8 mouse cellular contexts compared by ENCODE assay signal in genomic region chr9:63398611-63399462, GRCm38 (mm10). TPM values are rescaled to one million over a fixed set of nuclear protein-coding genes. Genes with fewer than 3 reads are reported as not detected.
A peak's percentile ranks its signal among the peaks of the same experiment; 100 is the strongest.
DNase-seq lines count a peak whose midpoint lies in the region; ATAC-seq and TF ChIP-seq lines count a peak whose summit lies in the region.

Gene 2300009A05Rik, minus strand, starts transcription at chr9:63399246.

- DNase-seq in A20 (ENCODE audit: low read depth, low spot score): peak; percentile 96
- peak; percentile 97 for DNase-seq in heart, embryonic 10.5 days (ENCODE audit: low spot score)
- peak; percentile 87 for DNase-seq in liver, adult 2 months (ENCODE audit: extremely low read depth, low read depth, low spot score)
- DNase-seq in splenic B cell, adult 2 months (ENCODE audit: low read depth, low spot score): peak; percentile 97

- peak; percentile 65; the same call in 1 of the 2 replicates for TF ChIP-seq POLR2A in bone marrow macrophage, adult 2 months (IDR thresholded peaks at IDR 0.05; ENCODE audit: borderline replicate concordance, low read depth, low read length)
- peak; percentile 87 for TF ChIP-seq POLR2A in embryonic fibroblast, embryonic 13.5 days (IDR thresholded peaks at IDR 0.05; ENCODE audit: low read depth, low read length)
- TF ChIP-seq POLR2A in liver, adult 2 months (IDR thresholded peaks at IDR 0.05; ENCODE audit: extremely low read depth, insufficient read depth, low read length): peak; percentile 36; the same call in 1 of the 2 replicates
- peak; percentile 89 for TF ChIP-seq POLR2A in myocyte (IDR thresholded peaks at IDR 0.05; ENCODE audit: insufficient read length, low read depth)

- peak; percentile 99 for ATAC-seq in kidney, embryonic 16.5 days (ENCODE audit: low FRiP score, low TSS enrichment)

- H3ac ChIP-seq in myocyte (ENCODE audit: control insufficient read depth, insufficient read length): peak within 1 kb of the TSS; percentile 73

- peak within 1 kb of the TSS; percentile 93 for H3K27ac ChIP-seq in bone marrow macrophage, adult 2 months (ENCODE audit: insufficient read depth, low read depth, low read length)
- H3K27ac ChIP-seq in embryonic fibroblast, embryonic 13.5 days (ENCODE audit: insufficient read depth, low read length): peak within 1 kb of the TSS; percentile 32
- H3K27ac ChIP-seq in heart, embryonic 10.5 days: peak within 1 kb of the TSS; percentile 95
- peak within 1 kb of the TSS; percentile 91 for H3K27ac ChIP-seq in kidney, embryonic 16.5 days (ENCODE audit: low read length)
- peak within 1 kb of the TSS; percentile 84 for H3K27ac ChIP-seq in liver, adult 2 months (replicated peaks; ENCODE audit: insufficient read depth, low read depth, low read length)

- H3K4me1 ChIP-seq in bone marrow macrophage, adult 2 months (ENCODE audit: control insufficient read depth, insufficient read depth, low read length): 0 out of 2 replicates have a peak, but pooled peaks cover 3% of the 10 kb centered on the region
- H3K4me1 ChIP-seq in embryonic fibroblast, embryonic 13.5 days (ENCODE audit: control insufficient read depth, insufficient read depth, low read length): no peaks in the 10 kb centered on the region
- peaks cover 21% of the 10 kb centered on the region for H3K4me1 ChIP-seq in heart, embryonic 10.5 days
- H3K4me1 ChIP-seq in kidney, embryonic 16.5 days (ENCODE audit: insufficient read depth, low read length): peaks cover 9% of the 10 kb centered on the region
- H3K4me1 ChIP-seq in liver, adult 2 months (ENCODE audit: control insufficient read depth, insufficient read depth, low read length): peaks cover 8% of the 10 kb centered on the region

- H3K9ac ChIP-seq in kidney, embryonic 16.5 days (replicated peaks; ENCODE audit: low read length): peak within 1 kb of the TSS; percentile 92
- peak within 1 kb of the TSS; percentile 82 for H3K9ac ChIP-seq in liver, adult 2 months (ENCODE audit: low read depth, low read length)

- no peaks in the 10 kb centered on the region for H3K9me3 ChIP-seq in heart, embryonic 10.5 days
- H3K9me3 ChIP-seq in kidney, embryonic 16.5 days (ENCODE audit: low read length): no peaks in the 10 kb centered on the region

- WGBS in heart, embryonic 10.5 days: under 1% methylated on average over 74 of the region's 74 CpGs
- WGBS in kidney, embryonic 16.5 days: under 1% methylated on average over 66 of the region's 74 CpGs
- under 1% methylated on average over 73 of the region's 74 CpGs for WGBS in liver, adult 2 months

- H3K4me3 ChIP-seq in bone marrow macrophage, adult 2 months (ENCODE audit: insufficient read depth, low read length): peak within 1 kb of the TSS; percentile 100
- peak within 1 kb of the TSS; percentile 96 for H3K4me3 ChIP-seq in embryonic fibroblast, embryonic 13.5 days (ENCODE audit: insufficient read depth, low read length)
- H3K4me3 ChIP-seq in heart, embryonic 10.5 days: peak within 1 kb of the TSS; percentile 86
- H3K4me3 ChIP-seq in kidney, embryonic 16.5 days (ENCODE audit: low read length): peak within 1 kb of the TSS; percentile 76
- H3K4me3 ChIP-seq in liver, adult 2 months (ENCODE audit: insufficient read depth, low read depth, low read length): peak within 1 kb of the TSS; percentile 70
- H3K4me3 ChIP-seq in myocyte: peak within 1 kb of the TSS; percentile 76

- H3K79me2 ChIP-seq in liver, adult 2 months (ENCODE audit: control insufficient read depth, insufficient read depth, low read length): peaks cover 3% of the 10 kb centered on the region; the same call in 1 of the 2 replicates
- H3K79me2 ChIP-seq in myocyte (ENCODE audit: control insufficient read depth, insufficient read depth): peaks cover 36% of the 10 kb centered on the region

- H3K4me2 ChIP-seq in kidney, embryonic 16.5 days (replicated peaks; ENCODE audit: low read depth, low read length): peak within 1 kb of the TSS; percentile 95
- H3K4me2 ChIP-seq in myocyte (ENCODE audit: low read depth): peak within 1 kb of the TSS; percentile 84

- TF ChIP-seq CTCF in bone marrow macrophage, adult 2 months (IDR thresholded peaks at IDR 0.05; ENCODE audit: low read depth, low read length): no peak
- no peak for TF ChIP-seq CTCF in embryonic fibroblast, embryonic 13.5 days (IDR thresholded peaks at IDR 0.05; ENCODE audit: borderline replicate concordance, insufficient read depth, low read length)
- TF ChIP-seq CTCF in liver, adult 2 months (IDR thresholded peaks at IDR 0.05; ENCODE audit: low read depth, low read length): no peak

- H3K27me3 ChIP-seq in heart, embryonic 10.5 days (ENCODE audit: insufficient read depth, poor library complexity, severe bottlenecking): no peaks in the 10 kb centered on the region
- H3K27me3 ChIP-seq in kidney, embryonic 16.5 days (ENCODE audit: insufficient read depth, low read length): no peaks in the 10 kb centered on the region
- no peaks in the 10 kb centered on the region for H3K27me3 ChIP-seq in liver, adult 2 months (ENCODE audit: control insufficient read depth, insufficient read depth, low read length)
- H3K27me3 ChIP-seq in myocyte (ENCODE audit: control insufficient read depth, insufficient read depth, insufficient read length): no peaks in the 10 kb centered on the region
- H3K27me3 ChIP-seq in splenic B cell, adult 2 months (ENCODE audit: control insufficient read depth, insufficient read depth, low read length, poor library complexity, severe bottlenecking): no peaks in the 10 kb centered on the region

- no peaks in the 10 kb centered on the region for H3K36me3 ChIP-seq in heart, embryonic 10.5 days
- no peaks in the 10 kb centered on the region for H3K36me3 ChIP-seq in kidney, embryonic 16.5 days (ENCODE audit: insufficient read depth, low read length)
- H3K36me3 ChIP-seq in liver, adult 2 months (ENCODE audit: control insufficient read depth, insufficient read depth, low read length): no peaks in the 10 kb centered on the region
- H3K36me3 ChIP-seq in myocyte (ENCODE audit: control insufficient read depth, insufficient read depth): no peaks in the 10 kb centered on the region
- no peaks in the 10 kb centered on the region for H3K36me3 ChIP-seq in splenic B cell, adult 2 months (ENCODE audit: control insufficient read depth, insufficient read depth, low read length, poor library complexity, severe bottlenecking)

TF ChIP-seq in myocyte, 11 proteins besides CTCF, POLR2A, EP300 and RAD21:
- TF ChIP-seq TCF3 (IDR thresholded peaks at IDR 0.05; ENCODE audit: insufficient read length, low read depth) (no peak), CEBPB (IDR thresholded peaks at IDR 0.05; ENCODE audit: insufficient read depth, poor library complexity, severe bottlenecking) (no peak), MYOG (IDR thresholded peaks at IDR 0.05; ENCODE audit: control insufficient read depth in 1 of 3, insufficient read depth in 1 of 3, insufficient read length in 2 of 3, low read depth in 2 of 3) (peak in 1 of 3 experiments; percentile 12), SRF (IDR thresholded peaks at IDR 0.05; ENCODE audit: control insufficient read depth, insufficient read length, low read depth) (peak; percentile 9), E2F4 (IDR thresholded peaks at IDR 0.05; ENCODE audit: insufficient read depth) (peak; percentile 19), MYOD1 (IDR thresholded peaks at IDR 0.05; ENCODE audit: control insufficient read depth in 1 of 3, insufficient read length in 2 of 3, low read depth in 2 of 3) (peak in 2 of 3 experiments; percentile 27 to 55), POLR2AphosphoS2 (IDR thresholded peaks at IDR 0.05; ENCODE audit: insufficient read length, low read depth) (peak; percentile 74)

RNA-seq across cellular contexts. Expression of gene 2300009A05Rik, which starts in this region (rescaled TPM):
- polyA plus RNA-seq in bone marrow macrophage, adult 2 months (2012; ENCODE audit: insufficient read depth, insufficient read length, missing spikeins): 32.4 and 38.6 TPM in 2 replicates
- 12.0 and 14.4 TPM in 2 replicates for polyA plus RNA-seq in embryonic fibroblast, embryonic 13.5 days (2011; ENCODE audit: insufficient read length, low read depth, missing spikeins)
- 35.3 and 50.4 TPM in 2 replicates for polyA plus RNA-seq in heart, embryonic 10.5 days (2016; fragmentation: Nextera tagmentation; extraction: Ambion mirVana)
- polyA plus RNA-seq in kidney, embryonic 16.5 days (2015; fragmentation: Nextera tagmentation; extraction: Ambion mirVana): 63.2 and 66.9 TPM in 2 replicates
- 24.0 and 35.6 TPM in 2 replicates for total RNA-seq in liver, adult 2 months (2014; rRNA removed)
- polyA plus RNA-seq in liver, adult 2 months (2012; rRNA removed): 70.9 and 86.4 TPM in 2 replicates
- 26.5 TPM for polyA plus RNA-seq in myocyte (2012; fragmentation: generic; extraction: Trizol)

Comparison
In these comparisons a context has a peak if more than half of its experiments do, and no peak if none do; other contexts are left out.
1. Peak in every context shown above with its lines: DNase-seq, ATAC-seq, H3K4me3 ChIP-seq and H3K27ac ChIP-seq.
2. H3K27ac ChIP-seq: peak in every context shown above with its lines; median percentile 95 in heart, embryonic 10.5 days; 93 in bone marrow macrophage, adult 2 months; 91 in kidney, embryonic 16.5 days; 84 in liver, adult 2 months; 32 in embryonic fibroblast, embryonic 13.5 days.
3. POLR2A ChIP-seq: peak in every context shown above with its lines; median percentile 89 in myocyte; 87 in embryonic fibroblast, embryonic 13.5 days; 65 in bone marrow macrophage, adult 2 months; 36 in liver, adult 2 months.